Mouse (Mus musculus) layer of hippocampus, adult 9-11 months (tissue): ENCODE results near the gene Gm13693.
A peak's percentile ranks its signal among the peaks of the same experiment; 100 is the strongest.
"Not testable (repeated sequence)": the region's sequence is repeated elsewhere in the genome, so short reads cannot be mapped to it uniquely, and the experiment has no call there.

Experiments
- DNase-seq: peaks from one replicate; pipeline ENCODE4 v3.0.0; 2022

The Gm13693 gene

DNA sequence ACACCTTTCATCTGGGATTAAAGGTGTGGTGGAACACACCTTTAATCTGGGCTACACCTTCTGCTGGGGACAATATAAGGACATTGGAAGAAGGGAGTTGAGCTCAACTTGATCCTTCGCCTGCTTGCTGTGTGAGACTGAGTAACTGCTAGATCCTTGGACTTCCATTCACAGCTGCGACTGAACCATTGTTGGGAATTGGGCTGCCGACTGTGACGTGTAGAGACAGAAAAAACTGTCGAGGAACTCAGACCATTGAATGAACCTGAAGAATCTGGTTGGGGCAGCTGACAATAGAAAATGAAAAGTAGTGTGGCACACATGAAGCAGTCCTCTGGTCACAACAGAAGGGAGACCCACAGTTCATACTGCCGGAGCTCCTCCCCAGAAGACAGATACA, at the start of gene Gm13693:
TSS of gene Gm13693 (plus strand) at position 301 of the 400 bp plus-strand sequence.
- DNase-seq = not testable (repeated sequence)

DNA sequence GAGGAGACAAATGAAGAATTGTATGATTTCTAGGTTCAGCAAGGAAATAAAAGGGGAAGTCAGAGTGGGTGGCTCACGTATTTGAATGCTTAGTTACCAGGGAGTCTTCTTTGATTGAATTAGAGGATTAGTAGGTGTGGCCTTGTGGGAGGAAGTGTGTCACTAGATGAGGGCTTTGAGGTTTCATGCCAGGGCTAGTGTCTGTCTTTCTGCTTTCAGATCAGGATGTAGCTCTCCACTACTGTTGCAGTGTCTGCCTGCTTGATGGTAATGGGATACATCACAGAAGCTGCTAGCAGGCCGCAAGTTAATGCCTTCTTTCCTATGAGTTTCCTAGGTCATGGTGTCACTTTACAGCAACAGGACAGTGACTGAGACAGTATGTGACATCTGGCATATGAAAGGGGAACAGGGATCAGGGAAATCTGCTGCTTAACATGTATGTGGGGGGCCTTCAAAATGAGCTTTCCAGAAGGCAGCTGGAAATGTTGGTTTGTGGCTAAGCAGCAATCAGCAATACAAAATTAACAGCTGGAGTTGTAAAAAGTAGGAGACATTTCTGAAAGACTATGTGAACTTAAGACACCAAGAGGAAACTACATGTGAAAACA, 31.7 kb upstream of the Gm13693 start:
- no peak for DNase-seq

DNA sequence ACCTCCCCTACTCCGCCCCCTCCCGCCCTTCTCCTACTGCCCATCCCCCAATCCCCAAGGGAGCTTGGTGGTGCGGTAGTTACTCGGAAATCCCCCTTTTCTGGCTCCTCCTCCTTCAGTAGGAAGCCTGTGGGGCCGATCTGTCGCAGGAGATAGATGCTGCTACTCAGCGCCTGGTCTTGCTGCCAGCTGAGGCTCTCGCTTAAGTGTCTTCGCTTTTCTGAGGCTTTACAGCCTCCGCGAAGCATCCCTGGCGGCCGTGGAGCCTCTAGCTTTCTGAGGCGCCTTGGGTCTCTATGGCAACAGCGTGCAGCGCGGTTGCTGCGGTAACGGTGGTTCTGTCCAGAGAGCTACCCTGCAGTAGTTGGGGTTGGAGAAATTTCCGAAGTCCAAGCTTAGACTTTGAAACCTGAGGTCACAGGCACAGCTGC, 20.4 kb upstream of the Gm13693 start, which contains the start of gene Zswim2:
TSS of gene Zswim2 (minus strand) at position 298 of the 431 bp plus-strand sequence.
- peak; percentile 88 for DNase-seq

DNA sequence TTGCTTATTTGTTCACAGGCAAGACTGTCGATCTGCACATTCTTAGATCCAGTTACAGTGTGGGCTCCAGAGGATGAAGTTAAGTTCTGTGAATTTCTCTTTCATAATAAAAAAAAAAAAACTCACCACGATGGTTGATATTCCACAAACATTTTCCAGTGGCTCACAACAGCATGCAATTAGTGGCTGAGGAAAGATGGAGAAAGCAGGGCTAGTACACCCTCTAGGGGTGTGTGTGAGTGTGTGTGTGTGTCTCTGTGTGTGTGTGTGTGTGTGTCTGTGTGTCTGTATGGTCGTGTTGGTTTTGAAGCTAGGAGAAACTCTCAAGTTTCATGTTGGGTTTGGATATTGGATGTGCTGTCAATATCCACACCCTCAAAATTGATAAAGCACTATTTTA, 19.9 kb upstream of the Gm13693 start:
- DNase-seq = no peak

DNA sequence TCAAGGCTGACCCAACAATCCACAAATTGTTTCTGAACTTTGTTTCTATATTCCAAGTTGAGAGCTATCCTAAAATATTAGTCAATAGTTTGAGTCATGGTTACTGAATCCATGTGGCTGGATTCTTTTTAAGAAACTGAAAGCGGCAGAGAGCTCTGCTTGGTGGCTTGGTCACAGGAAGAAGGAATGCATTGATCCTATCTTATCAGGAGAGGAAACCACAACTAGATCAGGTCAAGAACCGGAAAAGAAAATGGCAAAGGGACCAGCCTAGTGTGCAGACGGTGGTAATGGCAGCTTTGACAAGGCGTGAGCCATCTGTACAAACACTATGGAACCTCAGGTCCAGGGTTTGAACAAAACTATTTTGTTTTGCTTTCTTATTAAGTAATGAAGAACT, 19.5 kb upstream of the Gm13693 start:
- DNase-seq = no peak

DNA sequence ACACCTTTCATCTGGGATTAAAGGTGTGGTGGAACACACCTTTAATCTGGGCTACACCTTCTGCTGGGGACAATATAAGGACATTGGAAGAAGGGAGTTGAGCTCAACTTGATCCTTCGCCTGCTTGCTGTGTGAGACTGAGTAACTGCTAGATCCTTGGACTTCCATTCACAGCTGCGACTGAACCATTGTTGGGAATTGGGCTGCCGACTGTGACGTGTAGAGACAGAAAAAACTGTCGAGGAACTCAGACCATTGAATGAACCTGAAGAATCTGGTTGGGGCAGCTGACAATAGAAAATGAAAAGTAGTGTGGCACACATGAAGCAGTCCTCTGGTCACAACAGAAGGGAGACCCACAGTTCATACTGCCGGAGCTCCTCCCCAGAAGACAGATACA, 5.9 kb upstream of the Gm13693 start, which contains the start of gene Gm13698:
TSS of gene Gm13698 (plus strand) at position 301 of the 400 bp plus-strand sequence.
- DNase-seq = not testable (repeated sequence)

DNA sequence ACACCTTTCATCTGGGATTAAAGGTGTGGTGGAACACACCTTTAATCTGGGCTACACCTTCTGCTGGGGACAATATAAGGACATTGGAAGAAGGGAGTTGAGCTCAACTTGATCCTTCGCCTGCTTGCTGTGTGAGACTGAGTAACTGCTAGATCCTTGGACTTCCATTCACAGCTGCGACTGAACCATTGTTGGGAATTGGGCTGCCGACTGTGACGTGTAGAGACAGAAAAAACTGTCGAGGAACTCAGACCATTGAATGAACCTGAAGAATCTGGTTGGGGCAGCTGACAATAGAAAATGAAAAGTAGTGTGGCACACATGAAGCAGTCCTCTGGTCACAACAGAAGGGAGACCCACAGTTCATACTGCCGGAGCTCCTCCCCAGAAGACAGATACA, 5.7 kb downstream of the Gm13693 start, which contains the start of gene Gm13695:
TSS of gene Gm13695 (plus strand) at position 301 of the 400 bp plus-strand sequence.
- not testable (repeated sequence) for DNase-seq

DNA sequence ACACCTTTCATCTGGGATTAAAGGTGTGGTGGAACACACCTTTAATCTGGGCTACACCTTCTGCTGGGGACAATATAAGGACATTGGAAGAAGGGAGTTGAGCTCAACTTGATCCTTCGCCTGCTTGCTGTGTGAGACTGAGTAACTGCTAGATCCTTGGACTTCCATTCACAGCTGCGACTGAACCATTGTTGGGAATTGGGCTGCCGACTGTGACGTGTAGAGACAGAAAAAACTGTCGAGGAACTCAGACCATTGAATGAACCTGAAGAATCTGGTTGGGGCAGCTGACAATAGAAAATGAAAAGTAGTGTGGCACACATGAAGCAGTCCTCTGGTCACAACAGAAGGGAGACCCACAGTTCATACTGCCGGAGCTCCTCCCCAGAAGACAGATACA, 11.5 kb downstream of the Gm13693 start, which contains the start of gene Gm13696:
TSS of gene Gm13696 (plus strand) at position 301 of the 400 bp plus-strand sequence.
- not testable (repeated sequence) for DNase-seq

DNA sequence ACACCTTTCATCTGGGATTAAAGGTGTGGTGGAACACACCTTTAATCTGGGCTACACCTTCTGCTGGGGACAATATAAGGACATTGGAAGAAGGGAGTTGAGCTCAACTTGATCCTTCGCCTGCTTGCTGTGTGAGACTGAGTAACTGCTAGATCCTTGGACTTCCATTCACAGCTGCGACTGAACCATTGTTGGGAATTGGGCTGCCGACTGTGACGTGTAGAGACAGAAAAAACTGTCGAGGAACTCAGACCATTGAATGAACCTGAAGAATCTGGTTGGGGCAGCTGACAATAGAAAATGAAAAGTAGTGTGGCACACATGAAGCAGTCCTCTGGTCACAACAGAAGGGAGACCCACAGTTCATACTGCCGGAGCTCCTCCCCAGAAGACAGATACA, 17.3 kb downstream of the Gm13693 start, which contains the start of gene Gm13694:
TSS of gene Gm13694 (plus strand) at position 301 of the 400 bp plus-strand sequence.
- not testable (repeated sequence) for DNase-seq

DNA sequence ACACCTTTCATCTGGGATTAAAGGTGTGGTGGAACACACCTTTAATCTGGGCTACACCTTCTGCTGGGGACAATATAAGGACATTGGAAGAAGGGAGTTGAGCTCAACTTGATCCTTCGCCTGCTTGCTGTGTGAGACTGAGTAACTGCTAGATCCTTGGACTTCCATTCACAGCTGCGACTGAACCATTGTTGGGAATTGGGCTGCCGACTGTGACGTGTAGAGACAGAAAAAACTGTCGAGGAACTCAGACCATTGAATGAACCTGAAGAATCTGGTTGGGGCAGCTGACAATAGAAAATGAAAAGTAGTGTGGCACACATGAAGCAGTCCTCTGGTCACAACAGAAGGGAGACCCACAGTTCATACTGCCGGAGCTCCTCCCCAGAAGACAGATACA, 23.1 kb downstream of the Gm13693 start, which contains the start of gene Gm13697:
TSS of gene Gm13697 (plus strand) at position 301 of the 400 bp plus-strand sequence.
- DNase-seq = not testable (repeated sequence)

DNA sequence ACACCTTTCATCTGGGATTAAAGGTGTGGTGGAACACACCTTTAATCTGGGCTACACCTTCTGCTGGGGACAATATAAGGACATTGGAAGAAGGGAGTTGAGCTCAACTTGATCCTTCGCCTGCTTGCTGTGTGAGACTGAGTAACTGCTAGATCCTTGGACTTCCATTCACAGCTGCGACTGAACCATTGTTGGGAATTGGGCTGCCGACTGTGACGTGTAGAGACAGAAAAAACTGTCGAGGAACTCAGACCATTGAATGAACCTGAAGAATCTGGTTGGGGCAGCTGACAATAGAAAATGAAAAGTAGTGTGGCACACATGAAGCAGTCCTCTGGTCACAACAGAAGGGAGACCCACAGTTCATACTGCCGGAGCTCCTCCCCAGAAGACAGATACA, 28.9 kb downstream of the Gm13693 start, which contains the start of gene Gm13691:
TSS of gene Gm13691 (plus strand) at position 301 of the 400 bp plus-strand sequence.
- DNase-seq = not testable (repeated sequence)

DNA sequence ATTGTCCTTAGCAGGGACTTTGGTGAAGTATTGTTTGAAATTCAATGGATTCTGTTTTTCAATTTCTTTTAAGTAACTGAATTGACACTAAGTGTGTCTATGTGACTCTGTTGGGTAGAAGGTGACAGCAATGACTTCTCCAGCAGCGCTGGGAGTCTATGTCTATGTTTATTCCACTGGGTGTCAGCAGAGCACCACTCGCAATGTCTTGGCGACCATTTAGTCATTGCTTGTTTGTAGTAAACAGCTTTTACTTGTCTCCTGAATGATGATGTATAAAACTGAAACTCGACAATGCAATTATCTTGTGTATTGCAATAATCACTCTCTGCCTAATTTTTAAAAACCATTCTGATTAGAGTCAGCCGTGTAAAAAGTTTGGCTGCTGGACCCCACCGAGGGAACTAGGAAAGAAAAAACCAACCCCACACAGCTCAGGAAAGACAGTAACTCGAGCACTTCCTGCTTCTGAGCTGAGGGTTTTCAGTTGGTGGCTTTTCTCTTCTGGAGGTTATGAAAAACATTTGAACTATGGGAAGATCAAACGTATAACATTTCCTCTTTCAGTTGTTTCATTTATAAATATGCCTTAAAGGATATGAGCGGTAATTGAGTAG, 32.4 kb downstream of the Gm13693 start:
- not testable (repeated sequence) for DNase-seq

DNA sequence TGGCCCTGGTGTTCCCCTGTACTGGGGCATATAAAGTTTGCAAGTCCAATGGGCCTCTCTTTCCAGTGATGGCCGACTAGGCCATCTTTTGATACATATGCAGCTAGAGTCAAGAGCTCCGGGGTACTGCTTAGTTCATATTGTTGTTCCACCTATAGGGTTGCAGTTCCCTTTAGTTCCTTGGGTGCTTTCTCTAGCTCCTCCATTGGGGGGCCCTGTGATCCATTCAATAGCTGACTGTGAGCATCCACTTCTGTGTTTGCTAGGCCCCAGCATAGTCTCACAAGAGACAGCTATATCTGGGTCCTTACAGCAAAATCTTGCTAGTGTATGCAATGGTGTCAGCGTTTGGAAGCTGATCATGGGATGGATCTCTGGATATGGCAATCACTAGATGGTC, 33.2 kb downstream of the Gm13693 start:
- not testable (repeated sequence) for DNase-seq

DNA sequence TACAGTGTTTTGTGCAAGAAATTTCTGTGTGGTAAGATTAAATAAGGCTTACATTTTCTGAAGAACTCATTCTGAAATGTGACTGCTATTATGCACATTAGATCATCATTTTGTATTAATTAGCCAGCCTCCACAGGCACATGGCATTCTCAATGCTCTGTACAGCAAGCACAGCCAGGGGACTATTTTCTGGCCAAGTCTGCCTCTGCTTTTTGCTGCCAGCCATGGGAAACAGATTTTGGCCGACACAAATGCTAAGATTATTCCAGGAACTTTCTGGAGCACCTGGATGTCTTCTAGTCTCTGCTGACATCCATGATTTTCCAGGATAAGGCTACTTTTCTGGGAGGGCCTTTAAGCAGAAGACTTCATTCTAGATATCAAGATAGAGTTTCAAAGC, 47.6 kb downstream of the Gm13693 start:
- peak; percentile 79 for DNase-seq

DNA sequence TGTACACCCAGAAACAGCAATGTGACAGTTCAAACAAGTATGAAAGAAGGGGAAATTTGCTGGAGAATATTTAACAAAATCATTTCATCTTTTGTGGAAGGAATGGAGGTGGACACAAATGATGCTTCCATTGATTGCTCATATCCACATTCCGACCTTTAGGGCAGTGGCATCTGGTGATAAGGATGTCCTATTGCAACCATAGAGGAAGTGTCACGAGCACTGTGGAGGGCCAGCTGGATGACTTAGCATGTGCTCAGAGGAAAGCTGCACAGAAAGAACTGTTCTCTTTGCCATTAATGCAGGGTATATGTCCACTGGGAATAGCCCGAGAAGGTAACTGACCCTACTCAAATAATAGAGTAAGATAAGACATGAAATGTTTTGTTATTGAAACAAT, 48.5 kb downstream of the Gm13693 start:
- no peak for DNase-seq
